Mouse (Mus musculus) forebrain, postnatal 0 days (tissue): ENCODE measurements around the gene Lpin2. TPM values are rescaled to one million over a fixed set of nuclear protein-coding genes. Genes with fewer than 3 reads are reported as not detected.

ENCODE experiments used
- ATAC-seq: fragments of 200-750 bp; cut with Nextera tagmentation; 2 replicates; pipeline ENCODE4 v1.8.0; 2017; ENCODE audit warnings: mild to moderate bottlenecking, moderate library complexity
- DNase-seq: peaks from one replicate; pipeline ENCODE4 v3.0.0-alpha.2; 2015
- H3K27ac ChIP-seq: fragments of 300-500 bp; sonication (generic); 2 replicates; pipeline ENCODE4 v1.5.1; 2014; ENCODE audit warnings: low read depth, mild to moderate bottlenecking, antibody characterized with exemption, low read length, moderate library complexity, mixed read lengths
- H3K27me3 ChIP-seq: fragments of 300-500 bp; sonication (generic); 2 replicates; pipeline ENCODE4 v1.6.1; 2014; ENCODE audit warnings: mild to moderate bottlenecking, low read length, mixed read lengths; ENCODE audit not compliant: insufficient read depth
- H3K36me3 ChIP-seq: fragments of 300-500 bp; sonication (generic); 2 replicates; pipeline ENCODE4 v1.6.1; 2014; ENCODE audit warnings: mild to moderate bottlenecking, moderate library complexity; ENCODE audit not compliant: insufficient read depth
- H3K4me1 ChIP-seq: fragments of 300-500 bp; sonication (generic); 2 replicates; pipeline ENCODE4 v1.6.1; 2014; ENCODE audit warnings: antibody characterized with exemption; ENCODE audit not compliant: insufficient read depth
- H3K4me2 ChIP-seq: fragments of 300-500 bp; sonication (generic); 2 replicates; pipeline ENCODE4 v1.6.1; 2014; ENCODE audit warnings: low read depth, mild to moderate bottlenecking, moderate library complexity
- H3K4me3 ChIP-seq: fragments of 300-500 bp; sonication (generic); 2 replicates; pipeline ENCODE4 v1.5.1; 2014; ENCODE audit warnings: low read depth, low read length, mixed read lengths
- H3K9ac ChIP-seq: fragments of 300-500 bp; sonication (generic); 2 replicates; pipeline ENCODE4 v1.6.1; 2014; ENCODE audit warnings: mild to moderate bottlenecking
- H3K9me3 ChIP-seq: fragments of 300-500 bp; sonication (generic); 2 replicates; pipeline ENCODE4 v1.6.1; 2016; ENCODE audit warnings: low read length
- CTCF ChIP-seq: sonication (generic); IDR thresholded peaks from 2 replicates; pipeline ENCODE4 v1.5.1; 2016; ENCODE audit warnings: antibody characterized with exemption, control low read depth, low read depth
- WGBS: fragments of 180-500 bp; shearing (Covaris S2); extraction: QIAGEN DNeasy Blood & Tissue Kit; methylation state at CpG from one replicate; pipeline ENCODE4 v1.1.7; 2014; 5-methylcytosine and 5-hydroxymethylcytosine counted together
- polyA plus RNA-seq: library from polyadenylated mRNA; unstranded; fragments of >200 nt; fragmentation: Nextera tagmentation; extraction: Ambion mirVana; gene quantifications from 2 replicates; pipeline ENCODE4 v1.2.1, GENCODE M21; 2015
- total RNA-seq: library from RNA; depleted of rRNA; stranded (reverse); fragments of >200 nt; gene quantifications from 2 replicates; pipeline ENCODE4 v1.2.3, GENCODE M21; 2014; rRNA removed

The Lpin2 gene
- total RNA-seq (44.5 and 58.6 TPM in 2 replicates), polyA plus RNA-seq (23.6 and 32.5 TPM in 2 replicates)

DNA sequence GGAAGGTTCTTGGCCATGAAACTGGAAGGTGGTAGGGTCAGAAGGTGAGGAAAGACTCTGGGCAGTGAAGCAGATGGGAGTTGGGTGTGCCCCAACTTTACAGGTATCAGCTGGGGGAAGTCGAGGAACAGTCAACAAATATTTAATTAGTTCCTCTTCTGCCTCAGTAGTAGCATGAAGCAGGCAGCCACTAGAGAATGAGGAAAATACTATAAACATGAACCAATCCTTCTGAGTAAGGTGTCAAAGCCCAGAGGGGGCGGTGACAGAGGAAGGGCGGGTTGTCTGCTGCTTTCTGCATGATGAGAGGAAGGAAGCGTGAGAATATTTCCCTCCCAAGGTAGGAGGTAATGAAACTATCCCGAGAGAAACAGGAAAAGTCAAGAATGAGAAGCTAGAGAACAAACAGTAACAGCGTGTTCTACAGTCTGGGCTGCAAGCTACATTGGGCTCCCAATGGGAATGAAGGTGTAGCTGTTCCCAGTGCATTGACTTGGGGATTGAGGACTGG, at the start of gene Lpin2:
Gene Lpin2 (plus strand): TSS at position 350 of the 511 bp plus-strand sequence.
- Histone ChIP-seq H3K9me3 (no peaks in the 10 kb centered on the region), H3K9ac (peak within 1 kb of the TSS; percentile 77), H3K36me3 (no peaks in the 10 kb centered on the region), H3K4me1 (peaks cover 11% of the 10 kb centered on the region), H3K4me2 (peak within 1 kb of the TSS; percentile 93), H3K4me3 (peak within 1 kb of the TSS; percentile 90), H3K27me3 (no peaks in the 10 kb centered on the region), H3K27ac (peak within 1 kb of the TSS; percentile 91)
- ATAC-seq (no peak), DNase-seq (no peak)
- WGBS: 26% methylated on average over 6 of the region's 6 CpGs
- TF ChIP-seq CTCF: no peak

DNA sequence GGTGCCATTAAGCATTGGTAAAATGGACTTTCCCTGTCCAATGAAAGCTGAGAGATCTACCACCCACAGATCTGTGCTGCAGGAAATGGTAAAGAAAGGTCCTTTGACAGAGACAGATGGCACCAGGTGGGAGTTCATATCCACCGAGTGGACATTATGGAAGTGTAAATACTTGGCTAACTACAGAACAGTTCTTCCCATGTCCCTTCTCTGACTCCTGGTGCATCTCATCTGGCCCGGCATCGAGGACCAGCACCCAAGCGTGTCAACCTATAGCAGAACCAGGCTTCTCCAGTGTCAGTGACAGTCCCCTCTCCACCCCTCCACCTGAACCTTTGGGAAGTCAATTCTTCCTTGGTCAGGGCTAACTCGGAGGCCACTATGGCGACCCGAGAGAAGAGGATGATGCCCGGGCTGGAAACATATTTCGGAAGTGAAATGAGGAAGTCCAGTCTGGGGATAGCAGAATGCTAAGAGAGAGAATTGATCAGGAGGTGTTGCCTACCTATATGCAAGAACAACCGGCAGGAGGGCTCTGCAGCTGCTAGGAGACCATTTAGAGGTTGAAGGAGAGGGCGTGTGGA, 49.4 kb upstream of the Lpin2 start:
- Histone ChIP-seq H3K36me3 (no peaks in the 10 kb centered on the region), H3K4me1 (no peaks in the 10 kb centered on the region), H3K4me2 (no peak overlapping the region), H3K27me3 (no peaks in the 10 kb centered on the region), H3K9ac (no peak overlapping the region), H3K9me3 (no peaks in the 10 kb centered on the region), H3K4me3 (no peak overlapping the region), H3K27ac (no peak overlapping the region)
- WGBS: 92% methylated on average over 11 of the region's 11 CpGs
- ATAC-seq (no peak), DNase-seq (no peak)
- TF ChIP-seq CTCF: no peak

DNA sequence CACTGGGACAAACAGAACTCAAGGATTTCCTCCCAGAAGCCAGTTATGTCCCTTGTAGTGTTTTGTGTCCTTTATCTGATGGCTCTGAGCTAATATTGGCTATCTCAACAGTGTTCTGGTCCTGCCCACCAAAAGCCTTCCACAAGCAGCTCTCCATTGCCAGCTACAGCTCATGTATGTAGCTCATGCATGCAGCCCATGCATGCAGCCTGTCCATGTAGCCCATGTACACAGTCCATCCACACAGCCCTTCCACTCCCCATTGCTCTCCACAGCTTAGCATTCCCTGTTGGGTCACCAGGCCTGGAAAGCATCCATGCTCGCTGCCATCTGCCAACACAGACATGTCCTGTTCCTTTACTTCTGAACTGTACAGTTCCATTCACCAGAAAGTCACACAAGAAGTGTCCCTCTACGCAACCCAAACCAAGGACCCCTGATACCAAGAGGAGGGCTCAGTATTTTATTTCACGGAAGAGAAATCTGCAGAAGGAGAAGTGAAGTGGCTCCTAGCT, 47.9 kb upstream of the Lpin2 start:
- H3K9me3 ChIP-seq: no peaks in the 10 kb centered on the region
- no peak for TF ChIP-seq CTCF
- no peaks in the 10 kb centered on the region for H3K36me3 ChIP-seq
- no peaks in the 10 kb centered on the region for H3K4me1 ChIP-seq
- no peak overlapping the region for H3K4me3 ChIP-seq
- WGBS: 90% methylated on average over 3 of the region's 3 CpGs
- DNase-seq (no peak), ATAC-seq (no peak)
- H3K27ac ChIP-seq: no peak overlapping the region
- no peaks in the 10 kb centered on the region for H3K27me3 ChIP-seq
- no peak overlapping the region for H3K4me2 ChIP-seq
- H3K9ac ChIP-seq: no peak overlapping the region

DNA sequence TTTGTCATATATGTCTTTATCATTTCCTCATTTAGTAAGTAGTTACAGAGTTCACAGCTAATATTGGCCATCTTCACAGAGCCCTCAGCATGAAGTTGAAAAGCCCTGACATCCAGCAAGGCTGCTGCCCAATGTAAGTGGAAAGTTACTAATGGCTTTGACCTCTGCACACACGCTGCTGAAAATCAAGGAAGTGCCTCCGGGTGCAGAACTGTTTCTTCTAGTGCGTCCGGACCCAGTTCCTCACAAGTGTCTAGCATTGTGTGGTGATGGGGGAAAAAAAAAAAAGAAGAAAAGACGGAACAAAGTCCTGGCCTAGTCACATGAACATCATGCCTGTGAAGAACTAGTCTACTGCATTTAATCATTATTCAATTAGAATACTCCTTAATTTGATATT, 47.3 kb upstream of the Lpin2 start:
- WGBS: 82% methylated on average over 5 of the region's 5 CpGs
- no peak for ATAC-seq
- Histone ChIP-seq H3K4me1 (no peaks in the 10 kb centered on the region), H3K27ac (no peak overlapping the region), H3K9ac (no peak overlapping the region), H3K4me3 (no peak overlapping the region), H3K27me3 (no peaks in the 10 kb centered on the region), H3K9me3 (no peaks in the 10 kb centered on the region), H3K4me2 (no peak overlapping the region), H3K36me3 (no peaks in the 10 kb centered on the region)
- no peak for DNase-seq
- no peak for TF ChIP-seq CTCF

DNA sequence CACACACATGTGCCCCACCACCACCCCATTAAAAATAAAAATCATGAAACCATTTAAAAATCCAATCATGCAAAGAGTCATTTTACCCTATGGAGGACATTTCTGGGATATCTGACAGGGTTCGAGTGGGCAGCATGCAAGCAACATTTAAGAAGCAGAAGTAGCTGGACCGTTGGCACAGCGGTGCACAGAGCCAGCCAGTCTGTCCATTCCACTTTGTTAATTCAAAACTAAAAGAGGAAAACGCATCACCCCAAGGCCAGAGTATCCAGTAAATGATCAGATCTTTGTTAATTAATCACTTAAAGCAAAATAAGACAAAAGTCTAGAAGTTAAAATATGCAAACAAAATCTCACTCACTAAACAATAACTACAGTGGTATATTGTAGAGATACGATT, 46.5 kb upstream of the Lpin2 start:
- ATAC-seq: no peak
- Histone ChIP-seq H3K9me3 (no peaks in the 10 kb centered on the region), H3K27me3 (no peaks in the 10 kb centered on the region), H3K4me1 (no peaks in the 10 kb centered on the region), H3K4me2 (no peak overlapping the region), H3K27ac (no peak overlapping the region), H3K9ac (no peak overlapping the region), H3K36me3 (no peaks in the 10 kb centered on the region), H3K4me3 (no peak overlapping the region)
- no peak for TF ChIP-seq CTCF
- no peak for DNase-seq
- WGBS: 84% methylated on average over 5 of the region's 5 CpGs

DNA sequence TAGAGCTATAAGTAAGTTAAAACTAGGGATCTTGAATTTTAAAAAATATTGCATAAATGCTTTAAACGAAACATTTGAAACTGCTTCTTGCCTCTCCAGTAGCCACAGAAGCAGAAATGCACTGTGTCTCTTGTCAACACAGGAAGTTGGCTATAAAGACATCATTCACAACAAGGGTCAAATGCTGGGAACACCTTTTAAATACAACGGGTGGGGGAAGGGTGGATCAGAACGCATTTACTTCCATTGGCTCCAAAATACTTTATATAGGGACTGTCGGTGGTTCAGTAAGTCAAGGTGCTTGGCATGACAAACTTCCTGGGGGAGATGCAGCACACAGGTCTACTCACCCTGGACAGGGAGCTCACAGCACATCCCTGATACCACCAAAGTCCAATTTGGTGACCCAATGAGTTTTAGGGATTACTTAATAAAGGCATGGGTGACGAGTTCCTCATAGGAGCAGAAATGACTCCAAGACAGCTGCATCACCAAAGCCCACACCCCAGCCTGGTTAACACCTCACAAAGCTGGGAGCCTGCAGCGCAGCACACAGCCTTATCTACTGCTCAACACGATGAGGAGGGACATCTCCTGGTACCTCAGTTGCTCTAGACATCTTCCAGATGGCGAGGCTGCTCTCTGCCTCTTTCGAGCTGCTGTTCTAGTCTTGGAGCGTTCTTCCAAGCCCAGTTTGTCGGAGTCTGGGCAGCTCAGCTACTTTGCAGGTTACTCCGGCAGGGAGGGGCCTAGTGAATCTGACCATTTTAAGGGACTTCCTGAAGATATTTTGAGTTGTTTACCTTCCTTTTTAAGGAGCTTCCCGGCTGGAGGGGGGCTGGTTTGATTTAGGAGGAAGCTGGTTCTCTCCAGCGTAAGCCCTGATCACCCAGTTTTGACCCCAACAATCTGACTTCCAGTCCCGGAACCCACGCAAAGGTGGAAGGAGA, 45.7 kb upstream of the Lpin2 start:
- ATAC-seq (no peak), DNase-seq (no peak)
- Histone ChIP-seq H3K27ac (no peak overlapping the region), H3K27me3 (no peaks in the 10 kb centered on the region), H3K9me3 (no peaks in the 10 kb centered on the region), H3K4me1 (no peaks in the 10 kb centered on the region), H3K4me3 (no peak overlapping the region), H3K4me2 (no peak overlapping the region), H3K9ac (no peak overlapping the region), H3K36me3 (no peaks in the 10 kb centered on the region)
- no peak for TF ChIP-seq CTCF
- 87% methylated on average over 16 of the region's 16 CpGs for WGBS

DNA sequence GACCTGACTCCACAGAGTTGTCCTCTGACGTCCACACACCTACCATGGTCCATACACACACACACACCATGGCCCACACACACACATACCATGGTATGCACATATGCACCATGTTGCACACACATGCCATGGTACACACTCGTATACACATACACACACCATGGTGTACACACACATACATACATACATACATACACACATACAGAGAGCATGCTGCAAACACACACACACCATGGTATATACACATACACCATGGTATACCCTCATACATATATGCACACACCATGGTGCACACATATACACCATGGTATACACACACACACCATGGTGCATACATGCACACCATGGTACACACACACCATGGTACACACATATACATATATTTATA, 45.0 kb upstream of the Lpin2 start:
- Histone ChIP-seq H3K27me3 (no peaks in the 10 kb centered on the region), H3K4me1 (no peaks in the 10 kb centered on the region), H3K9me3 (no peaks in the 10 kb centered on the region), H3K4me3 (no peak overlapping the region), H3K27ac (no peak overlapping the region), H3K36me3 (no peaks in the 10 kb centered on the region), H3K4me2 (no peak overlapping the region), H3K9ac (no peak overlapping the region)
- ATAC-seq: no peak; the same call in 1 of the 2 replicates
- no peak for DNase-seq
- WGBS: 85% methylated on average over 2 of the region's 2 CpGs
- TF ChIP-seq CTCF: no peak
